Mouse (Mus musculus): ENCODE data around the gene Dnaaf2. TPM values are rescaled to one million over a fixed set of nuclear protein-coding genes. Genes with fewer than 3 reads are reported as not detected.

Gene Dnaaf2
- total RNA-seq, 2 experiments from 2014 or later, result 1.4 to 1.8 TPM

GRCm38 (mm10) chr12:69198985-69199384 is 756 bp upstream of the Dnaaf2 start:
- no peak for DNase-seq (ENCODE audit: low spot score in 2 of 2)

GRCm38 (mm10) chr12:69197378-69198163 is 658 bp downstream of the Dnaaf2 start:
- peak; percentile 28 to 41 for DNase-seq (ENCODE audit: low spot score in 2 of 2)

GRCm38 (mm10) chr12:69196444-69197377 is 1.5 kb downstream of the Dnaaf2 start, which contains the start of gene Gm49383:
Gm49383 (minus strand) TSS chr12:69197104.
- peak; percentile 64 to 82 for DNase-seq (ENCODE audit: low spot score in 2 of 2)

DNA sequence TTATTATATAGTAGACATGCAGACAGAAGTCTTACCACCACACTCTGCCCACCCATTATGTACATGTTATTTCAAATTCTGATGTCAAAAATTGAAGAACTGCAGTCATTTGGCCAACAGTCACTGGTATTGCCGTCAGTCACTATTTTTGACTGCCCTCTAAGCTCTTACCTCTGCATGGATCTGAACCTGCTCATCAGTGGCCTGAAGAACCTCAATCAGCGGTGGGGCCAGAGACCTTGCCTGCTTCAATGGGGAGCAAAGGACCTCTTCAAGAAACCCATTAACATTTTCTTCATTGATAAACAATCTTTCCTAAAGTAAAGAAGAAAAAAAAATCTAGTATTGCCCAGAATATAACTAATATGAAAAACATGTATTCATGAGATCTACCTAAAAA is 5.6 kb downstream of the Dnaaf2 start:
- DNase-seq (ENCODE audit: low spot score in 2 of 2), result no peak

- no peak for DNase-seq (ENCODE audit: low spot score in 2 of 2)
Measured at GRCm38 (mm10) chr12:69191396-69191795, 6.8 kb downstream of the Dnaaf2 start.

DNA sequence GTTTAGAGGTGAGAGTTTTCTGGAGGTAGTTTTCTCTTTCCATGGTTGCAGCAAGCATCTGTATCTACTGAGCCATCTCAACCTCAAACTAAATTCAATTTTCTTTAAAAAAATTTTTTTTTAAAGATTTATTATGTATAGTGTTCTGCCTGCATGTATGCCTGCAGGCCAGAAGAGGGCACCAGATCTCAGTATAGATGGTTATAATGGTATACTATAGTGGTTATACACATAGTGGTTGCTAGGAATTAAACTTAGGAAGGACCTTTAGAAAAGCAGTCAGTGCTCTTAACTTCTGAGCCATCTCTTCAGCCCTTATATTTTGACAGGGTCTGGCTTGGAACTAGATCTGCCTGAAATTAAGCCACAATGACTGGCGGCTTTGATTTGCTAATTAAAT is 7.7 kb downstream of the Dnaaf2 start:
- no peak for DNase-seq (ENCODE audit: low spot score in 2 of 2)

DNA sequence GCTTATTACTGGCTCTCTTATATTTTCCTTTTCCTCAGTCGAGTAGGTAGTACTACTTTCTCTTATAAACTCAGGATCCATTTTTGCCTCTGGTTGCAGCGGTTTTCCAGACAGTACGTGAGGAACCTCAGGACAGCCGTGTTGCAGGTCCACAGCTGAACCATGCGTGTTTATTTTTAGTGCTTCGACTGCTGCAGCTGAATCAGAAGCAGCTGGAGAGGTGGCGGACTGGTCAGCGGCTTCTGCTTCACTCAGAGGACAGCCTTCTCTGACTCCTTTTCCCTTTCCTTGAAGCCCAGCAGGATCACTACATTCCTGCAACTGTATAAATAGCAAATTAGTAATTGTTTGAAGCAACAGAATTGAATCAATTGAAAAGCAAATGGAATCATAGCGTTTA is 8.2 kb downstream of the Dnaaf2 start:
- no peak for DNase-seq (ENCODE audit: low spot score in 2 of 2)

DNA sequence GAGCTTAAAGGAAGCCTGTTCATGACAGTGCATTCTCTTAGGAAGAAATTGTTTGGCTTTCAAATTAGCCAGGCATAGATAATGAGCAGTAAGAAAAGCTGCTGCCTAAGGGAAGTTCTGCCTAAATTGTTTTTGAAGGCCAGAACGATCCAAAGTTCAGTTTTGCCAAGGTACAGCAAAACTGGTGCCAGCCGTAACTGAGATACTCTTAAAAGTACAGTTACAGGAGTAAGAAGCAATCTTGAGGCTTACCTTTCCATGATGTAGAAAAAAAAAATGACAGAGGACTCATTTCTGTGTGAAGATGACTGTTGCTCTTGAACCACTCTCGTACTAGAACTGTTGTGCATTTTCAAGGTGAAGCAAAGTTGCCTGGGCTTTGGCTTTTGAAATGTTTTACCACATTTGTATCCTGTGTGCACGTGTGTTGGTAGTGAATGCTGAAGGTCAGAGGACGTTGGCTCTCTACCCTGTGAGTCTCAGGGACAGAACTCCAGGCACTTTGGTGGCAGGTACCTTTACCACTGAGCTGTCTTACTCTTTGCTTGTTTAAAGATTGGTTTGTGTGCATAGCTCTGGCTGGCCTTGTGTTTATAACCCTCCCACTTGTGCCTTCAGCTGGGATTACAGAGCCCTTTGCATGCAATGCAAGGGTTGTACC is 11.3 kb downstream of the Dnaaf2 start:
- no peak for DNase-seq (ENCODE audit: low spot score in 2 of 2)

- DNase-seq (ENCODE audit: low spot score in 2 of 2), result no peak
Measured at GRCm38 (mm10) chr12:69185371-69185770, 12.9 kb downstream of the Dnaaf2 start.

GRCm38 (mm10) chr12:69184342-69185295 is 13.6 kb downstream of the Dnaaf2 start:
- peak; percentile 42 to 62 for DNase-seq (ENCODE audit: low spot score in 2 of 2)

- DNase-seq (ENCODE audit: low spot score in 2 of 2), result peak; percentile 100
Measured at GRCm38 (mm10) chr12:69183583-69184308, 14.5 kb downstream of the Dnaaf2 start, which contains the start of the genes Rpl36al and Mgat2. Rpl36al (minus strand) TSS chr12:69184083. Mgat2 (plus strand) TSS chr12:69184157.

DNA sequence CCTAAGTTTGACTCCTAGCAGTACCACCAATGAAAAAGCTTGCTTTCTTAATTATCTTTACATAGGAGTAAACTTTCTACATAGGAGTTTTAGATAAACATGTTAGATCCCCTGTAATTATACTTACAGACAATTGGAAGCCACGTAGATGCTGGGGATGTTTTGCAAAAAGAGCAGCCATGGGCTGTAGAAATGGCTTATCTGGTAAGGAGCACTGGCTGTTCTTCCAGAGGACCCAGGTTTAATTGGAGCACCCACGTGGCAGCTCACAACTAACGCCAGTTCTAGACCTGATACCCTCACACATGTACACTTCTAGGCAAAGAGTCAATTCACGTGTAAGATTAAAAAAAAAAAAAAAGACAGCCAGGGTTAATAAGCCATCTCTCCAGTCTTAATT is 16.4 kb downstream of the Dnaaf2 start:
- DNase-seq (ENCODE audit: low spot score in 2 of 2), result no peak

DNA sequence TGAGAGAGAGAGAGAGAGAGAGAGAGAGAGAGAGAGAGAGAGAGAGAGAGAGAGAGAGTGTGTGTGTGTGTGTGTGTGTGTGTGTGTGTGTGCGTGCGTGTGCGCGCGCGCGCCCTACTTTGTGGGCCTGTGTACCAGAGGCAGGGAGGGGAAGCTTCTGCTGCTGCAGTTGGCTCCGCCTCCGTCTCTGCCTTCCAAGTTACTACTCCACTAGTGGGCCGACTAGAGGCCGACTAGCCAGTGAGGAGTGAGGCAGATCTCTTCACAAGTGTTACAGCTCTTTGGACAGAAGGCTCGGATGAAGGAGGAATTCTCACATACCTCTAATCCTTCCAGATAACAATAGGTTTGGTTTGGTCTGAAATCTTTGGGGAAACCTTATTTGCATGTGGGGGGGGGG is 18.9 kb downstream of the Dnaaf2 start:
- no peak for DNase-seq (ENCODE audit: low spot score in 2 of 2)

DNA sequence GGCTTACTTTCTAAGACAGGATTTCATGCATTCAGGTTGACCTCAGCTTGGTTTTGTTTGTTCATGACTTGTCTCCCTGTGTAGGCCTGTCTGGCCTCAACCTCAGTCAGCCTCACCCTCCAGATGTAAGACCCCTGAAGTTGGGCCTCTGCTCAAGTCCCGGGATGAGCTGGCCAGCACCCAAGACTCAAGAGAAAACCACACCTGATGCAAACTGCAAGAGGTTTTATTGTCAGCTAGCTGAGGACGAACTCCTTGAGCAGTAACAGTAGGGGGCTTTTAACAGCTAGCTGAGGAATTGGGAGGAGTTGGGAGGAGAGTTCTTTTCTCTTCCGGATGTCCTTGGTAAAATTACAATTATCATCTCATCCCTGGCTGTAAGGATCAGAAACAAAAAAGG is 20.7 kb downstream of the Dnaaf2 start:
- no peak for DNase-seq (ENCODE audit: low spot score in 2 of 2)

DNA sequence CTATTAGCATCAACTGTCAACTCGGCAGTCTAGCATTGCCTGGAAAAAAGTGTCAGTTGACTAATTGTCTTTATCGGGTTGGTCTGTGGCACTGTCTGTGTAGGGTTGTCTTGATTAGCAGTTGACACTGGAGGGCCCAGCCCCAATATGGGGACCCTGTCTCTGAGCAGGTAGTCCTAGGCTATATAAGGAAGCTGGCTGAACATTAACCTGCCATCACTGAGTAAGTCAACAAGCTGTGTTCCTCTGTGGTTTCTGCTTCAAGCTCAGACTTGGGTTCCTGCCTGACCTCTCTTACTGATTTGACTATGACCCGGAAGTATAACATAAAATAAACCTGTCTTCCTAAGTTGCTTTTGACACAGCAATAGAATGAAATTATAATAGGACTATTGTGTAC is 22.3 kb downstream of the Dnaaf2 start:
- no peak for DNase-seq (ENCODE audit: low spot score in 2 of 2)

GRCm38 (mm10) chr12:69171307-69171706 is 26.9 kb downstream of the Dnaaf2 start:
- DNase-seq (ENCODE audit: low spot score in 2 of 2), result no peak

GRCm38 (mm10) chr12:69168461-69169106 is 29.6 kb downstream of the Dnaaf2 start, which contains the start of gene Lrr1:
Lrr1 (plus strand) TSS chr12:69168814.
- peak; percentile 77 to 80 for DNase-seq (ENCODE audit: low spot score in 2 of 2)

- no peak for DNase-seq (ENCODE audit: low spot score in 2 of 2)
Measured at GRCm38 (mm10) chr12:69167656-69168460, 30.4 kb downstream of the Dnaaf2 start.

Measured in left cerebral cortex, adult 18-20 months (tissue).